In the genomic region with DNA sequence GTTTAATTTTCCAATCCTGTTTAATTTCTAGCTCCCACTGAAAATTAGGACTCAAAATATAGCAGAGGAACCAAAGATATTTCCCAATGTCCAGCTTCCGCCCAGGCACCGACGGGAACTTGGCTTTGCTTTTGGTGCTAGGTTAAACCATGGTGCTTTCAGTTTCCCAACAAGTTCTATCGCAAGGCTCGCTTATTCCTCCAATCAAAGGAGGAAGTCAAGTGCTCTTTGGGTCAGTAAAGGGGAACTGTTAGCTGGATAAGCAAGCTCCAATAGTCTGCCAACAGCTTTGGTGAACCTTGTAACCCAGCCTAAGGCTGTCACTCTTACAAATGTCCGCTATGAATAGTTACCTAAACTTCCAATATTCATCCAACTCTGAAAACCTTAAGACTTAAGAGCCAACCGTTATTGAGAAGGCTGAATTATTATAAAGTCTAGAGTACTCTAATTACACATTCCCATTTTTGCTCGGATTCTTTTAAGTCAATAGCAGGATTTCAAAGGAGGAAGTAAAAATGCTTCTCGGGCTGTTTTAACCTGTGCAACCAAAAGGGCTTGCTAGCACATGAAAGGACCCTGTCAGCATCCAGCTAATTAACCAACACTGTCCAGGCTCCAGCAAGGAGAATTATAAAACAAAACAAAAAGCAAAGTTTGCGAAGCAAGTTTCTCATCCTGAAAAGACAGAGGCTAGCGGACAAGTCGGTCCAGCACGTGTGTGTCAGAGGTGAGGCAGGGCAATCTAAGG, we compare ENCODE assay signal across 8 mouse cellular contexts. TPM values are rescaled to one million over a fixed set of nuclear protein-coding genes. Genes with fewer than 3 reads are reported as not detected.
A peak's percentile ranks its signal among the peaks of the same experiment; 100 is the strongest.
DNase-seq lines count a peak whose midpoint lies in the region; ATAC-seq and TF ChIP-seq lines count a peak whose summit lies in the region.

No protein-coding gene starts in this region.

- TF ChIP-seq POLR2A in myocyte (IDR thresholded peaks at IDR 0.05; ENCODE audit: insufficient read length, low read depth): no peak

- H3K27me3 ChIP-seq in heart, embryonic 16.5 days (ENCODE audit: control insufficient read depth, insufficient read depth, low read length): no peaks in the 10 kb centered on the region
- H3K27me3 ChIP-seq in liver, embryonic 12.5 days (replicated peaks): 0 out of 2 replicates have a peak, but pooled peaks cover 6% of the 10 kb centered on the region
- no peaks in the 10 kb centered on the region for H3K27me3 ChIP-seq in myocyte (ENCODE audit: control insufficient read depth, insufficient read depth, insufficient read length)

- H3K79me2 ChIP-seq in myocyte (ENCODE audit: control insufficient read depth, insufficient read depth): no peaks in the 10 kb centered on the region

- H3K36me3 ChIP-seq in heart, embryonic 16.5 days (ENCODE audit: control insufficient read depth, insufficient read depth): peaks cover 8% of the 10 kb centered on the region
- H3K36me3 ChIP-seq in liver, embryonic 12.5 days: peaks cover 18% of the 10 kb centered on the region
- no peaks in the 10 kb centered on the region for H3K36me3 ChIP-seq in myocyte (ENCODE audit: control insufficient read depth, insufficient read depth)

- peak overlapping the region; percentile 98 for H3K9ac ChIP-seq in heart, embryonic 16.5 days (ENCODE audit: low read length)
- peak overlapping the region; percentile 82 for H3K9ac ChIP-seq in liver, embryonic 12.5 days

- peak overlapping the region; percentile 93 for H3K4me2 ChIP-seq in heart, embryonic 16.5 days (ENCODE audit: low read depth, low read length)
- H3K4me2 ChIP-seq in liver, embryonic 12.5 days: peak overlapping the region; percentile 98
- peak overlapping the region; percentile 77 for H3K4me2 ChIP-seq in myocyte (ENCODE audit: low read depth)

- peak overlapping the region; percentile 96 for H3K4me3 ChIP-seq in heart, embryonic 16.5 days (ENCODE audit: low read length)
- H3K4me3 ChIP-seq in liver, embryonic 12.5 days: peak overlapping the region; percentile 79
- peak overlapping the region; percentile 28 for H3K4me3 ChIP-seq in myocyte

- ATAC-seq in heart, embryonic 16.5 days (replicated peaks; ENCODE audit: extremely low read depth, insufficient read depth, low FRiP score): no peak
- no peak; the same call in 1 of the 2 replicates for ATAC-seq in liver, embryonic 12.5 days
- no peak for ATAC-seq in erythroid progenitor cell, adult 5-6 weeks (replicated peaks; ENCODE audit: low FRiP score, poor library complexity, severe bottlenecking)

- H3ac ChIP-seq in myocyte (ENCODE audit: control insufficient read depth, insufficient read length): peak overlapping the region; percentile 8

- H3K27ac ChIP-seq in heart, embryonic 16.5 days (ENCODE audit: low read length): peak overlapping the region; percentile 93
- H3K27ac ChIP-seq in liver, embryonic 12.5 days: peak overlapping the region; percentile 73

- H3K9me3 ChIP-seq in heart, embryonic 16.5 days (replicated peaks; ENCODE audit: control insufficient read depth, low read length): no peaks in the 10 kb centered on the region
- no peaks in the 10 kb centered on the region for H3K9me3 ChIP-seq in liver, embryonic 12.5 days (replicated peaks)

- WGBS in heart, embryonic 16.5 days: 33% methylated on average over 13 of the region's 13 CpGs
- WGBS in liver, embryonic 12.5 days (ENCODE audit: insufficient replicate concordance): 12% methylated on average over 13 of the region's 13 CpGs

- peak; percentile 26 for DNase-seq in kidney, adult 18-20 months
- DNase-seq in kidney, postnatal 4 days: no peak
- DNase-seq in embryo, embryonic 10.5 days (ENCODE audit: low spot score): peak; percentile 33
- DNase-seq in cerebellum, adult 11 months: no peak

- peaks cover 12% of the 10 kb centered on the region for H3K4me1 ChIP-seq in heart, embryonic 16.5 days (ENCODE audit: control insufficient read depth, insufficient read depth, low read length)
- H3K4me1 ChIP-seq in liver, embryonic 12.5 days: peaks cover 24% of the 10 kb centered on the region

TF ChIP-seq in myocyte, 11 proteins besides CTCF, POLR2A, EP300 and RAD21:
- TF ChIP-seq E2F4 (IDR thresholded peaks at IDR 0.05; ENCODE audit: insufficient read depth): no peak

RNA-seq across cellular contexts. Expression of gene Rnpep, which starts 1.2 kb away (rescaled TPM):
- 54.6 and 57.1 TPM in 2 replicates for polyA plus RNA-seq in heart, embryonic 16.5 days (2015; fragmentation: Nextera tagmentation; extraction: Ambion mirVana)
- 36.6 and 38.6 TPM in 2 replicates for polyA plus RNA-seq in liver, embryonic 12.5 days (2016; fragmentation: Nextera tagmentation; extraction: Ambion mirVana)
- polyA plus RNA-seq in myocyte (2012; fragmentation: generic; extraction: Trizol): 23.2 TPM
- total RNA-seq in erythroid progenitor cell, adult 5-6 weeks (2015; ENCODE audit: low replicate concordance): 15.5 and 15.9 TPM in 2 replicates
- 11.9 and 14.6 TPM in 2 replicates for total RNA-seq in erythroid progenitor cell, adult 5-6 weeks (2017; ENCODE audit: low replicate concordance)

RNA-seq across cellular contexts. Expression of gene Elf3, which starts 24.3 kb away (rescaled TPM):
- polyA plus RNA-seq in heart, embryonic 16.5 days (2015; fragmentation: Nextera tagmentation; extraction: Ambion mirVana): 2.3 and 3.9 TPM in 2 replicates
- 1.1 and 1.8 TPM in 2 replicates for polyA plus RNA-seq in liver, embryonic 12.5 days (2016; fragmentation: Nextera tagmentation; extraction: Ambion mirVana)
- polyA plus RNA-seq in myocyte (2012; fragmentation: generic; extraction: Trizol): 0.10 TPM
- total RNA-seq in erythroid progenitor cell, adult 5-6 weeks (2015; ENCODE audit: low replicate concordance): not detected in 2 replicates
- not detected in 2 replicates for total RNA-seq in erythroid progenitor cell, adult 5-6 weeks (2017; ENCODE audit: low replicate concordance)

RNA-seq across cellular contexts. Expression of gene Timm17a, which starts 30.9 kb away (rescaled TPM):
- 342 and 379 TPM in 2 replicates for polyA plus RNA-seq in heart, embryonic 16.5 days (2015; fragmentation: Nextera tagmentation; extraction: Ambion mirVana)
- 204 and 208 TPM in 2 replicates for polyA plus RNA-seq in liver, embryonic 12.5 days (2016; fragmentation: Nextera tagmentation; extraction: Ambion mirVana)
- 172 TPM for polyA plus RNA-seq in myocyte (2012; fragmentation: generic; extraction: Trizol)
- 9.7 and 11.3 TPM in 2 replicates for total RNA-seq in erythroid progenitor cell, adult 5-6 weeks (2015; ENCODE audit: low replicate concordance)
- 1.7 and 14.2 TPM in 2 replicates for total RNA-seq in erythroid progenitor cell, adult 5-6 weeks (2017; ENCODE audit: low replicate concordance)

RNA-seq across cellular contexts. Expression of gene Lmod1, which starts 41.9 kb away (rescaled TPM):
- polyA plus RNA-seq in heart, embryonic 16.5 days (2015; fragmentation: Nextera tagmentation; extraction: Ambion mirVana): 1.7 TPM in 2 replicates
- 0.11 and 0.12 TPM in 2 replicates for polyA plus RNA-seq in liver, embryonic 12.5 days (2016; fragmentation: Nextera tagmentation; extraction: Ambion mirVana)
- polyA plus RNA-seq in myocyte (2012; fragmentation: generic; extraction: Trizol): 7.1 TPM
- total RNA-seq in erythroid progenitor cell, adult 5-6 weeks (2015; ENCODE audit: low replicate concordance): not detected in 2 replicates
- not detected in 2 replicates for total RNA-seq in erythroid progenitor cell, adult 5-6 weeks (2017; ENCODE audit: low replicate concordance)

Comparison
In these comparisons a context has a peak if more than half of its experiments do, and no peak if none do; other contexts are left out.
1. DNase-seq: peak in kidney, adult 18-20 months (single experiment) and embryo, embryonic 10.5 days (single experiment); none in kidney, postnatal 4 days (0 of 2) and cerebellum, adult 11 months (single experiment).
2. H3K4me3 ChIP-seq: peak in every context shown above with its lines; median percentile 96 in heart, embryonic 16.5 days; 79 in liver, embryonic 12.5 days; 28 in myocyte.
3. Peak in every context shown above with its lines, with median percentiles within 50 percentile points of each other: H3K4me2 ChIP-seq.